Mouse (Mus musculus): ENCODE measurements around the gene Acoxl.

DNA sequence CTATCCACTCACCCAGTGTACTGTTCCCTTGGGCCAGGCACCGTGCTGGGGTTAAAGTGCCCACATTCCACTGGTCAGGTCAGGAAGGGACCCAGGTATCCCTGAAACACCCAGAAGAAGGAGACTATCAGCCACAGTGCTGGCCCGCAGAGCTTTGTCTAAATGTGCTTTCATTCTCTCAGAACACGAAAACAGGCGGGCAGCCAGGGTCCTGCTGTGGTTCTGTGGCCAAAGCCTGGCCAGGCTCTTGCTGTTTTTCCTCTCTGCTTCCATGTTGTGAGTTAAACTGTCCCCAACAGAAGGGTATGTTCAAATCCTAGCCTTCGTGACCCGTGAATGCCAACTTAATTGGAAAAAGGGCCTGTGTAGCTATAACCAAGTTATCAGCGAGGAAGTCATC lies 228.9 kb downstream of the Acoxl start:
- no peak for TF ChIP-seq GATA1 (IDR thresholded peaks at IDR 0.05; ENCODE audit: borderline replicate concordance, low read length)
- no peak for TF ChIP-seq CTCF (IDR thresholded peaks at IDR 0.05; ENCODE audit: low read depth, low read length)
